Mouse (Mus musculus) CD8-positive naive resting alpha-beta T cell, adult 2 months (primary cell): ENCODE data around the gene Vangl2.

Experiments
- DNase-seq, 2 experiments: peaks; one replicate each; pipeline ENCODE4 v3.0.0; 2022; ENCODE audit warnings: low read depth in 2 of 2, low spot score in 2 of 2

Gene Vangl2

GRCm38 (mm10) chr1:172029914-172030313 is 1.7 kb upstream of the Vangl2 start:
- DNase-seq = no peak

- DNase-seq = no peak
Measured at GRCm38 (mm10) chr1:172027809-172028102, 488 bp downstream of the Vangl2 start.

GRCm38 (mm10) chr1:172027010-172027808 is 1.0 kb downstream of the Vangl2 start:
- peak; percentile 49 to 66 for DNase-seq

GRCm38 (mm10) chr1:172026201-172026901 is 1.9 kb downstream of the Vangl2 start:
- peak in 1 of 2 experiments; percentile 33 for DNase-seq

- DNase-seq = no peak
Measured at GRCm38 (mm10) chr1:172025201-172025904, 2.9 kb downstream of the Vangl2 start.

GRCm38 (mm10) chr1:172024140-172024895 is 3.9 kb downstream of the Vangl2 start:
- no peak for DNase-seq

- no peak for DNase-seq
Measured at GRCm38 (mm10) chr1:172019863-172020521, 8.3 kb downstream of the Vangl2 start.

- DNase-seq = no peak
Measured at GRCm38 (mm10) chr1:172019339-172019738, 8.9 kb downstream of the Vangl2 start.

- no peak for DNase-seq
Measured at GRCm38 (mm10) chr1:172018336-172019311, 9.6 kb downstream of the Vangl2 start.

GRCm38 (mm10) chr1:172017517-172018070 is 10.7 kb downstream of the Vangl2 start:
- no peak for DNase-seq

GRCm38 (mm10) chr1:172016660-172017516 is 11.4 kb downstream of the Vangl2 start:
- no peak for DNase-seq

- DNase-seq = no peak
Measured at GRCm38 (mm10) chr1:172016031-172016430, 12.2 kb downstream of the Vangl2 start.

- DNase-seq = peak in 1 of 2 experiments; percentile 38
Measured at GRCm38 (mm10) chr1:172015312-172015939, 12.8 kb downstream of the Vangl2 start.

- DNase-seq = no peak
Measured at GRCm38 (mm10) chr1:172014771-172015170, 13.5 kb downstream of the Vangl2 start.

GRCm38 (mm10) chr1:172012030-172012429 is 16.2 kb downstream of the Vangl2 start:
- peak; percentile 42 to 58 for DNase-seq

- DNase-seq = no peak
Measured at GRCm38 (mm10) chr1:172010042-172010824, 18.0 kb downstream of the Vangl2 start.

- no peak for DNase-seq
Measured at GRCm38 (mm10) chr1:172009406-172009805, 18.8 kb downstream of the Vangl2 start.
